Mouse (Mus musculus): ENCODE results near the gene Pde8b.
"Not testable (repeated sequence)": the region's sequence is repeated elsewhere in the genome, so short reads cannot be mapped to it uniquely, and the experiment has no call there.

Gene Pde8b

GRCm38 (mm10) chr13:95215661-95216170 lies 34.4 kb downstream of the Pde8b start:
- not testable (repeated sequence) for DNase-seq

GRCm38 (mm10) chr13:95212320-95212719 lies 37.8 kb downstream of the Pde8b start:
- DNase-seq: no peak

- DNase-seq: not testable (repeated sequence)
Observed at GRCm38 (mm10) chr13:95207301-95207700, 42.8 kb downstream of the Pde8b start.

GRCm38 (mm10) chr13:95202151-95202758 lies 47.9 kb downstream of the Pde8b start:
- no peak for DNase-seq

GRCm38 (mm10) chr13:95200817-95201216 lies 49.3 kb downstream of the Pde8b start:
- no peak for DNase-seq

DNA sequence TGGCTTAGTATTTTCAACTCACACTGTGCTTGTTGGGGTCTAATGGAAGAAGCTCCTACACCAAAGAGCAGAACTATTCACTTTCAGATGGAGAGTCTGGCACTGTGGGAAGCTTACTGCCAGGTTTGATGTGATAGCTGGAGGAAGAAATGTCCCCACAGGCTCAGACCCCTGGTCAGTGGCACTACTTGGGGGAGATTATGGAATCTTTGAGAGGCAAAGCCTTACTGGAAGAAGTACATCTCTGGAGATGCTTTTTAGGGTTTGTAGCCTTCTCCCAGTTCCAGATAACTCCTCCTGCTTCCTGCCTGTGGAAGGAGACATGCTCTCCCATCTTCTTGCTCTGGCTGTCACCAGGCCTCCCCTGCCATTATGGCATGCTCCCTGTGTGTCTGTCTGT lies 50.1 kb downstream of the Pde8b start:
- DNase-seq: no peak

- DNase-seq: no peak
Observed at GRCm38 (mm10) chr13:95196106-95196705, 53.9 kb downstream of the Pde8b start.

DNA sequence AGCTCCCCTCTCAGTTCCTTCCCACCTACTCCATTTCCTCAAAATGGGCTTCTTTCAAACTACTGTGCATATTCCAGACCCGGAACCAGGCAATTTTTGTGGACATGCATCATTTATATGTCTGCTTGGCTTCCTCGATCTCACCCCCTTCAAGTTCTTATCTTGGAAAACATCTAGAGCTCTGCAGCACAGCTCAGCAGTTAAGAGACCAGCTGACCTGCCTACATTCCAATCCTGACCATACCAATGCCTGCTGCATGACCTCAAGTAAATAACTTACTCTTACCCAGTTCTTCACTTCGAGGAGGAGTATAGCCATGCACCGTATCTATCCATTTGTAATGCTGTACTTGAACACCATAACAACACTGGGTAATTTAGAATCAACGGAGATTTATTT lies 58.2 kb downstream of the Pde8b start:
- DNase-seq: no peak

GRCm38 (mm10) chr13:95189111-95189510 lies 61.0 kb downstream of the Pde8b start:
- no peak for DNase-seq

GRCm38 (mm10) chr13:95187153-95187665 lies 62.9 kb downstream of the Pde8b start:
- DNase-seq: no peak

DNA sequence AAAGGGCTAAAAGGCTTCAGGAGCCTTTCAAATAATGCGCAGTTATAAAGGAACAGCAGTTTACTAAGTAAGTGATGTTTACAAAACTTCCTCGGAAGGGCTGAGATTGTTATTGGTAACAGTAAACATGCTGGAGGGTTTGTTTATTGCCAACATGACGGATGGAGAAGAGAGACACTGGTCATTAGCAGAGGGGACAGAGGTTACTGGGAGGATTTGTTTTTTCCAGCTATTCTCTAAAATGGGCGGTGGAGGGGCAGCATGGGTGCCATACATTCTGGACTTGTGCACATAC lies 63.4 kb downstream of the Pde8b start:
- no peak for DNase-seq

DNA sequence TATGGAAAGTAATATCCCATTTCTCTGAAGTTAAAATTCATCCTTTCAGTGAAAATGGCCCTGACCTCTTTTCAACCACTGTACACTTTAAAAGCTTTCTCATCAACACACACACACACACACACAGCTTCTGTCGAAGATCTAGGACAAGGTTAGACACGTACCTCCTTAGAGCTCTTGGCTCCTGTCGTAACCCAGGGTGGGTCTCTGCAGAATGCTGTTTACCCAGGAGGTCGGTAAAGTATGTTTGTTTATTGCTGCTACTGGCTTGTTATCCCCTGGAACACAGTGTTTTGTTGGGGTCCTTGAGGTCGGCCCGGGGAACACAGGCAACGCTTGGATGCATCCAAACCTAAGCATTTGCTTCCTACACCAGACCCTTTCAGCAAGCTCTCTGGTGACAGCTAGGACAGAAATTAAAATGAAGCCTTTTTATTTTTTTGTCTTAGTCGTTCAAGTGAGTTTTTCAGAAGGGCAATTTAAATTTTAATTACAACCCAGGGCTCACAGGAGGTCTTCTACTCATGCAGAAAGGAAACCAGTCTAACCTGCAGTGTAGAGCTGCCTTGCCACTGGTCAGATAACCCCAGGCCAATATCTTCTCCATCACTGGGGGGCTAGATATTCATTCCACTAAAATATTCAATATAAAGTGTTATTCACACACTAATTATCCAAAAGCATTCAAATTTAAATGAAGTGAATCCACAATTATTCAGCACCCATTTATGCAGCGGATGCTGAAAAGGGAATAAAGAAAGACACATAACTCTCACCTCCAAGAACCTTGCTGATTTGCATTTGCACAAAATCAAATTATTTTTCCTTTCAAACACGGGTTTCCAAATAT lies 64.0 kb downstream of the Pde8b start:
- no peak for DNase-seq

DNA sequence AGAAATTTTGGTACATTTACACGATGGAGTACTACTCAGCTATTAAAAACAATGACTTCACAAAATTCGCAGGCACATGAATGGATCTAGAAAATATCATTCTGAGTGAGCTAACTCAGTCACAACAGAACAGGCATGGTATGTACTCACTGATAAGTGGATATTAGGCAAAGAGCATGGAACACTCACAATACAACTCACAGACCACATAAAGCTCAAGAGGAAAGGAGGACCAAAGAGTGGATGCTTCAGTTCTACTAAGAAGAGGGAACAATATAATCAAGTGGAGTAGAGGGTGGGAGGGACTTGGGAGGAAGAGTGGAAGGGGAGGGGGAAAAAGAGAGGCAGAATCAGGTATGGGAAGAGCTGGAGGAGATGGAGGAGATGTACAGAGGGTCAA lies 66.5 kb downstream of the Pde8b start:
- DNase-seq: no peak

DNA sequence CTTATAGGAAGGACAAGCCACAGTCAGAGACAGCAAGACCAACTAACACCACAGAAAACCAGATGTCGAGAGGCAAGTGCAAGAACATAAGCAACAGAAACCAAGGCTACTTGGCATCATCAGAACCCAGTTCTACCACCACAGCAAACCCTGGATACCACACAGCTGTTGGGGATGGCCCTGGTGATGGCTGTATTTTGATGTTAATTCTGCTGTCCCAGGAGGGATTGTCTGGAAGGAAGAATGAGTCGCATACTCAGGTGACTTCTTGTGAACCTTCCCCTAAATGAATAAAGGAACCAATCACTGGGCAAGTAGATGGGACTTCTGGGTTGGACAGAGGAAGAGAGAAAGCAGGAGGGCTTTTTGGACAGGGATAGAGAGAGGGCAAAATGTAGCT lies 69.9 kb downstream of the Pde8b start:
- DNase-seq: no peak

DNA sequence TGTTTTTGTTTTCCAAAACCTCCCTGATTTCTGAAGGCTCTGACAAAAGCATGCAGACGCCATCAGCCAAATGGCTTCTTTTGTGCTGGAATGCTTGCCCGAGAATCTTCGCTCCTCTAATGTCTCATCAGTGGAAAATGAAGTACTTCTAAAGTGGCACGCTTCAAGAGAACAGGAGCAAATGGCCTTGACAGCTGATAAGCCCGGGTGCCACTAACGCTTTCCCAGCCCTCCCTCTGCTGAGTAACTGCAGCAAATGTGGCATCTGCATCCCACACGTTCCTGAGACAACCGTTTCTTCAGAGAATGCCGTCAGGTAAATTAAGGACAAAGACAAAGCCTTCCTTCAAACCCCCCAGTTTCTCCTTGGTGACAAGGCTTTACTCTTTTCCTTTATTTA lies 72.8 kb downstream of the Pde8b start:
- no peak for DNase-seq

DNA sequence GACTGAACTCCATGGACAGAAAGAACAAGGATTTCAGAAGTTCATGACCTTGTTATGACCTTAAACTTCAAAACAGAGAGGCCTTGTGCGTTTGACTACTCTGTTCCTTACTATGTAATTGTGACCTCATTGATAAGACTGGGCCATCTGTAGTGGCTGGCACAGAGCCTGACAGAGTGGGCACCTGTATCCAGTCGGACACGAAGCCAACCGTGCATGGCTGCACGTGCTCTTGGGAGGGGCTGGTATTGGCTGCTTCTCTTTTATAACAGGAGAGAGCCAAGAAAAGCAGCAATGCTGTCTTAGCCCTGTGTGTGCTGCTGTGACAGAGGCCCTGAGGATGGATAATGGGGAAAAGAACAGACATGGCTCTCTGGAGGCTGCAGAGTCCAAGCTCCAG lies 73.7 kb downstream of the Pde8b start:
- DNase-seq: no peak

DNA sequence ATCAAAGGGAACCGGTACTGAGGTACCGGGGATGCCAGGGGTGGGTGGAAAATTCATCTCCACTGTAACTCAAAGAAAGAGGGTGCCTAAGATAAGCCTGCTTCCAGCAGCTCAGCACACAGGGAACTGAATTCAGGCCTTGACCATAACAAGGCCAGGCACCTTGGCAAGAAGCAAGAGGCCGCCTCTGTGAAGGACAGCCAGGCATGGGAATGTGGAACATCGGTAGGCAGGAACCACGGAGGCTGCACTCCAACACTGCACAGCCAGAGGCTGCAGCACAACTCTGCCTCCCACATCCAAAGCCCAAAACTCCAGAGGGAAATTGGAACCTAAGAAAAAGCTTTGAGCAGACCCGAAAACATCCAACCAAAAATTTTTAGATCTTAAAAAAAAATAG lies 75.9 kb downstream of the Pde8b start:
- no peak for DNase-seq

DNA sequence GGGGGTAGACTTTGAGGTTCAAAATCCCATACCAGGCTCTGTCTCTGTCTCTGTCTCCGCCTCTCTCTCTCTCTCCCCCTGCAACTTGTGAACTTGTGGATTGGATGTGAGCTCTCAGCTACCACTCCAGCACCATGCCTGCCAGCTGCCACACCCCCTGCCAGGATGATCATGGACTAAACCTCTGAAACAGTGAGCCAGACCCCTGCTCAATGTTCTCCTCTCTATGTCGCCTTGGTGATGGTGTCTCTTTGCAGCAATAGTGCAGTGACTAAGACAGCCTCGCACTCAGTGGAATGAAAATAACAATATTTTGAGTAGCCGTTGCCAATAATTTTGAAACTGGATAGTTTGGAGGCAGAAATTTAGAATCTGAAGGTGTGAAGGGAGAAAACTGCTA lies 77.8 kb downstream of the Pde8b start:
- no peak for DNase-seq

DNA sequence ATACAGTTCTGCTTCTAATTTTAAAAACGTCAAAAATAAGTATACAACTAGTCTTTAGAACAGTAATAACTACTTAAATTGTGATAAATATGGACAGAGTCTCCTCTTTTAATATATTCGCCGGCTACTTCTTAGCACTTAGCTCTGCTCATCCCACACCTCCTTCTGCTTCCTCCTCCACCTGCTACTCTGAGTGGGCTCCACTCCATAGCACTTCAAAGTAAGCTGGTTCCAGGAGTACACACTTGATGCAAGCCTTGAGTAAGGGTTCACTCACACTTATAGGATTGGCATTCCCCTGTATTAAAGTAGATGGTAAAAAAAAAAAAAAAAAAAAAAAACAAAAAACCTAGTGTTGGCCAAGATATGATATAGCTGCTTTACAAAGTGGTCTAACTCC lies 89.9 kb downstream of the Pde8b start:
- DNase-seq: no peak

GRCm38 (mm10) chr13:95158986-95159385 lies 91.2 kb downstream of the Pde8b start:
- DNase-seq: no peak

- no peak for DNase-seq
Observed at GRCm38 (mm10) chr13:95144746-95145145, 105.4 kb downstream of the Pde8b start.

GRCm38 (mm10) chr13:95140460-95141079 lies 109.6 kb downstream of the Pde8b start:
- no peak for DNase-seq

GRCm38 (mm10) chr13:95135326-95136150 lies 114.6 kb downstream of the Pde8b start:
- DNase-seq: no peak
